Mouse (Mus musculus): ENCODE measurements around the gene Dnase1l3. TPM values are rescaled to one million over a fixed set of nuclear protein-coding genes. Genes with fewer than 3 reads are reported as not detected.

Dnase1l3 gene
- polyA plus RNA-seq, 1 experiment: not detected

DNA sequence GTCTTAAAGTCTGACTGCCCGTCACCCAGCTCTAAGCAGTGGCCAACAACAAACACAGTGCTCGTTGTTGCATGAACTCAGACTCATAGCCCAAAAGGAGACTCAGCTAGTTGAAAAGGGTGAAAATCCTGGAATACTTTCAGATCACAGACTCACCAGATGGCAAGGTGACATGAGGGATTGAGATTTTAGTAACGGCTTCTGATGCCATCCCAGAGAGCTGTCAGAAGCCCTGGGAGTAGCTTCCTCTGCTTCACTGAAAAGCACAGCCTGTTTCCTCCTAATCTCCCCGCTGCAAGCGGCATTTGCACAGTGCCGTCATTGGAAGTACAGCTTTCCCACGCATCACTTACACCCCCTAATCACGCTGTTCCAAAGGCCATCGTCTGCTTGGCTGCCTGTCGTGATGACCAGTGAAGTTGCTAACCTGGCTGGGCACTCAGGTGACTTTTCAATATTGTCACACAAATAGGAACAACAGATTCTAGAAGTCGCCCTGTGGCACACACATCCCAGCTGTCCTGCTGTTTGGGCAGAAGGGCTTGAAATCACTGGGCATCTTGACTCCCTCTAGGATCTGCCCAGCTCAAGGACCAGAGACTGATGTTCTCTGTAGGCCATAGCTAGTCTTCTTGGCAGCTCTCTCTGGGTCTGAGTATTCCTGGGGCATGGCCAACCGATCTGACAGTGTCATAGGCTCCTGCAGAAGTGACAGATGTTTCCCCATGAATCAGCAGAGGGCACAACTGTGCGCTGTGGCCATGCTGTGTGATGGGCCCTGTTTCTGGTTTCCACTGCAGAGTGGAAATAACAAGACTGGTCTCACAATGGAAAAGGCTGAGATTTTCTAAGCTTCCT lies 37.9 kb upstream of the Dnase1l3 start:
- Histone ChIP-seq H3K27me3 (replicated peaks) (peaks cover 23% of the 10 kb centered on the region), H3K4me1 (no peaks in the 10 kb centered on the region), H3K36me3 (replicated peaks; ENCODE audit: low read length) (no peaks in the 10 kb centered on the region), H3K9me3 (no peaks in the 10 kb centered on the region), H3K4me3 (replicated peaks) (no peak overlapping the region)
- no peak for TF ChIP-seq FLI1 (IDR thresholded peaks at IDR 0.05; ENCODE audit: low read length)
- TF ChIP-seq GATA1 (IDR thresholded peaks at IDR 0.05; ENCODE audit: borderline replicate concordance, low read length): no peak

DNA sequence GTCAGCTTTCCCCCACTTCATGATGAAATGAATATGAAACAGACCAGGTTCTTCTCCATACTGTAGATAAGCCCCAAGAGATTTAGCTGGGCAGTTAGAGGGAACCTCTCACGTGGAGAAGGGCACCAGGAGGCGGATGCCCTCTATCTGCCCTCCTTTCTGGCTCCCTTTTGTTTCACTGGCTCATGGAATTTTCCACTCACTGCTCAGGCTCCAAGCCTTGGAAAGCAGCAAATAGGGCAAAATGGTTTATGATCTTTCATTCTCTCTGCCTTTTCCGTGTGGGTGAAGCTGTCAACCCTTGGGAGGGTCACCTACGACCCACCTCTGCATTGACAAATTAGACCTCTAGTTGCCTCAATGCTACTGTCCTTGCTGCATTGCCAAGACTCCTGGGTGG lies 36.2 kb upstream of the Dnase1l3 start:
- H3K27me3 ChIP-seq (replicated peaks): peaks cover 12% of the 10 kb centered on the region
- no peak overlapping the region for H3K4me3 ChIP-seq (replicated peaks)
- H3K4me1 ChIP-seq: 0 out of 2 replicates have a peak, but pooled peaks cover 3% of the 10 kb centered on the region
- no peaks in the 10 kb centered on the region for H3K36me3 ChIP-seq (replicated peaks; ENCODE audit: low read length)
- H3K9me3 ChIP-seq: no peaks in the 10 kb centered on the region
- TF ChIP-seq FLI1 (IDR thresholded peaks at IDR 0.05; ENCODE audit: low read length): no peak
- no peak for TF ChIP-seq GATA1 (IDR thresholded peaks at IDR 0.05; ENCODE audit: borderline replicate concordance, low read length)

DNA sequence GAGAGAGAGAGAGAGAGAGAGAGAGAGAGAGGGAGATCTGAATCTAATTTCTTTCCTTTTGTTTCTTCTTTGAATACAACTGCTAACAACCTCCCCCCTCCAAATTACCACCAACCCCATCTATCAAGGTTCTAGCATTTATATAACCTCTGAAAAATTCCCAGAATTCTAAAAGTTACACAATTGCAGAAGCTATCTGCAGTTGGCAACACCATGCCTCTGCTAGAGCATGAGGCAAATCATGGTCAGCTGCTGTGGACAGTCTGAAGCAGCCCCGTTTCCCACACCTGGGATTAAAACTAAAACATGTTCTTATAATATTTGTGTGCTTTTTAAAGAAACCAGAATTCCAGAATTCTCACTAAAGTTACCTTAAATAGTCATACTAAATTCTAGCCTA lies 35.4 kb upstream of the Dnase1l3 start:
- H3K4me3 ChIP-seq (replicated peaks): no peak overlapping the region
- 0 out of 2 replicates have a peak, but pooled peaks cover 3% of the 10 kb centered on the region for H3K4me1 ChIP-seq
- peaks cover 16% of the 10 kb centered on the region for H3K27me3 ChIP-seq (replicated peaks)
- H3K36me3 ChIP-seq (replicated peaks; ENCODE audit: low read length): no peaks in the 10 kb centered on the region
- no peaks in the 10 kb centered on the region for H3K9me3 ChIP-seq
- TF ChIP-seq GATA1 (IDR thresholded peaks at IDR 0.05; ENCODE audit: borderline replicate concordance, low read length) (no peak), FLI1 (IDR thresholded peaks at IDR 0.05; ENCODE audit: low read length) (no peak)

DNA sequence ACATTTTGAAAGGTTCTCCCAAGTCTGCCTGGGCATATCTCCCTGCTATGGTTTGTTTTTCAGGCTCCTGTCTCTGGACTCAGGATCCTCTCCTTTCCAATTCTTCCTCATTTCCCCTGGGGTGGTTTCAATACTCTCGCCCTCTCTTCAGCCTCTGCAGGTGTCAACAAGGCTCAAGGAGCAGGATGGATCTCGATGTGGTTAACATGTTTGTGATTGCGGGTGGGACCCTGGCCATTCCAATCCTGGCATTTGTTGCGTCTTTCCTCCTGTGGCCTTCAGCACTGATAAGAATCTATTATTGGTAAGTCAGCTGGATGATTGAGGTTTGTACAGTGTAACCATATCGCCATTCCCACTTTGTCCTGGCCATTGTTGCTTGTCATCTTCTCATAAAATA lies 33.7 kb upstream of the Dnase1l3 start:
- Histone ChIP-seq H3K4me3 (replicated peaks) (no peak overlapping the region), H3K9me3 (no peaks in the 10 kb centered on the region), H3K4me1 (0 out of 2 replicates have a peak, but pooled peaks cover 3% of the 10 kb centered on the region), H3K27me3 (replicated peaks) (peaks cover 16% of the 10 kb centered on the region), H3K36me3 (replicated peaks; ENCODE audit: low read length) (no peaks in the 10 kb centered on the region)
- TF ChIP-seq GATA1 (IDR thresholded peaks at IDR 0.05; ENCODE audit: borderline replicate concordance, low read length) (no peak), FLI1 (IDR thresholded peaks at IDR 0.05; ENCODE audit: low read length) (no peak)

DNA sequence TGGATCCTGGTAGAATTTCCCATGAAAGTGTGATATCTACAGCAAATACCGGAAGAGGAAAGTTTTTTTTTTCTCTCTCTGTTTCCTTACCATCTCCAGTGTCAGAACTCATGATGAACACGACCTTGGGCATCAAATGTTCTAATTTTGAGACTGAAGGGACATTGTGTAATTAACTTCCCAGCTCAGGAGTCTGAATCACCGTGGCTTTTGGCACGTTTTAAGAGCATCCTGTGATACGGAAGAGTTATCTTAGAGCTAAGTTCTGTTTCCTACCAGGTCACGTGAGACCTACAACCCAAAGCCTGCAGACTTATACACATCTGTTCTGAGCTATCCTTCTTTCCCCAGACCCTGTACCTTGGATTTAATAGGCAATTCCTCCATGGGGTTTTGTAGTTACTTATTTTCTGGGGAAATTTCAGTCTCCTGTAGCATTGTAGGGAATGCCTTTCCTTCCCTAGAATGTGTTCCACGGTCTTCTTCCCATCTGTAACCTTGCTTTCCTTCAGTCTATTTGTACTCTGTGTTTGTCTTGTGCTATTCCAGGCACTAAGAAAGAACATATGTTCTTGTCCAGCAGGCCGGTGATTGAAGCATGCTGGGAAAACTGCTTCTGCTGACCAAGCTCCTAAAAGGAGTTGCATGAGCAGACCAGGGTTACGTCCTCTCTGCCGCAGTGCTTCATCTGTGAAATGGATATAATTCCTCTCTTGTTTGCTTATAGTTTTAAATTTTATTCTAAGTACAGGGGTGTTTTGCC lies 32.6 kb upstream of the Dnase1l3 start:
- Histone ChIP-seq H3K4me3 (replicated peaks) (no peak overlapping the region), H3K27me3 (replicated peaks) (peaks cover 12% of the 10 kb centered on the region), H3K36me3 (replicated peaks; ENCODE audit: low read length) (no peaks in the 10 kb centered on the region), H3K9me3 (no peaks in the 10 kb centered on the region), H3K4me1 (0 out of 2 replicates have a peak, but pooled peaks cover 3% of the 10 kb centered on the region)
- TF ChIP-seq FLI1 (IDR thresholded peaks at IDR 0.05; ENCODE audit: low read length) (no peak), GATA1 (IDR thresholded peaks at IDR 0.05; ENCODE audit: borderline replicate concordance, low read length) (no peak)

DNA sequence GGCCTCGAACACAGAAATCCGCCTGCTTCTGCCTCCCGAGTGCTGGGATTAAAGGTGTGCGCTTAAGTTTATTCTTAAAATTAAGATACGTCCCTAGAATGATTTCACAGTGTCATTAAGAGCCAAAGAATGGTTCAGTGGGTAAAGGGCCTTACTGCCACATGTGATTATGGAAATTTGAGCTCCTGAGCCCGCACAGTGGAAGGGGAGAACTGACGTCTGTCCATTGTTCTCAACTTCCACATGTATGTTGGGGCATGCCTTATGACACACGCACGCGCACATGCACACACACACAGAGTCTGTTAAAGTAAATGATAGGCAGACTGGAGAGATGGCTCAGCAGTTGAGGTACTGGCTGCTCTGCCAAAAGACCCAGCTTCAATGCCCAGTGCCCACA lies 30.6 kb upstream of the Dnase1l3 start:
- H3K9me3 ChIP-seq: no peaks in the 10 kb centered on the region
- TF ChIP-seq FLI1 (IDR thresholded peaks at IDR 0.05; ENCODE audit: low read length) (no peak), GATA1 (IDR thresholded peaks at IDR 0.05; ENCODE audit: borderline replicate concordance, low read length) (no peak)
- H3K27me3 ChIP-seq (replicated peaks): peaks cover 8% of the 10 kb centered on the region
- no peak overlapping the region for H3K4me3 ChIP-seq (replicated peaks)
- H3K36me3 ChIP-seq (replicated peaks; ENCODE audit: low read length): no peaks in the 10 kb centered on the region
- 0 out of 2 replicates have a peak, but pooled peaks cover 3% of the 10 kb centered on the region for H3K4me1 ChIP-seq

DNA sequence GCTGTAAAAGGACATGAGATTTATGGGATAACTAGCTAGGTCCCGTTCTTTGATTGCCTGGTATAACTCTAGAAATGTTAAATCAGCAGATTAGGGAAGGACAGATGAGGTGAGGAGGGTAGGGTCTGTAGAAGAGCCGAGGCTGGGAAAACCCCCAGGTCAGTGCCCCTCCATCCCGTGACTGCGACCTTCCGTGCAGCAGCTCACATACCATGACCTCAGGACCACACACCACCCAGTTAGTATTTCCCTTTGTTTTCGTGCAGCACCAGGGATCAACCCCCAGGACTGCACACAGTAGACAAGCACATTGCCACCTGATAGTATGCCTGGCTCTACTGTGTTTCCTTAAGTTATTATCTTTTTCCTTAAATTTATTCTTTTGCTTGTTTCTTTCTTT lies 30.1 kb upstream of the Dnase1l3 start:
- no peaks in the 10 kb centered on the region for H3K9me3 ChIP-seq
- TF ChIP-seq GATA1 (IDR thresholded peaks at IDR 0.05; ENCODE audit: borderline replicate concordance, low read length) (no peak), FLI1 (IDR thresholded peaks at IDR 0.05; ENCODE audit: low read length) (no peak)
- H3K27me3 ChIP-seq (replicated peaks): peaks cover 8% of the 10 kb centered on the region
- 0 out of 2 replicates have a peak, but pooled peaks cover 3% of the 10 kb centered on the region for H3K4me1 ChIP-seq
- no peak overlapping the region for H3K4me3 ChIP-seq (replicated peaks)
- no peaks in the 10 kb centered on the region for H3K36me3 ChIP-seq (replicated peaks; ENCODE audit: low read length)

DNA sequence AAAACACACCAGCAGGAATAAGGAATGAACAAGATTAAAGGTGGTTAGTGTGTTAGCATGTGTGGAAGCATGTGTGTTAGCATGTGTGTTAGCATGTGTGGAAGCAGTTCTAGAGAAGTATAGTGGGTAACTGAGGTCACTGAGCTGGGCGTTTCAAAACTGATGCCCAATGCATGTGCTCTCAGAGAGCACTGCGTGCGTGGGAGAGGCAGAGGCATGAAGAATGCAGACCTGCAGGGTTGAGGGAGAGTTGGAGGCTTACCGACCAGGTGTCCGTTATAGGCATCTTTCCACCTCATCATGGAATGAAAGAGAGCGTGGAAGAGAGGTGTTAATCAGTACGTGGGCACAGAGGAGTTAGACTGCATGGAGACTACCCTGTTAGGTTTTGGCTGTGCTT lies 26.2 kb upstream of the Dnase1l3 start:
- Histone ChIP-seq H3K4me1 (no peaks in the 10 kb centered on the region), H3K4me3 (replicated peaks) (no peak overlapping the region), H3K27me3 (replicated peaks) (peaks cover 9% of the 10 kb centered on the region), H3K9me3 (no peaks in the 10 kb centered on the region), H3K36me3 (replicated peaks; ENCODE audit: low read length) (no peaks in the 10 kb centered on the region)
- TF ChIP-seq FLI1 (IDR thresholded peaks at IDR 0.05; ENCODE audit: low read length): no peak
- TF ChIP-seq GATA1 (IDR thresholded peaks at IDR 0.05; ENCODE audit: borderline replicate concordance, low read length): no peak

DNA sequence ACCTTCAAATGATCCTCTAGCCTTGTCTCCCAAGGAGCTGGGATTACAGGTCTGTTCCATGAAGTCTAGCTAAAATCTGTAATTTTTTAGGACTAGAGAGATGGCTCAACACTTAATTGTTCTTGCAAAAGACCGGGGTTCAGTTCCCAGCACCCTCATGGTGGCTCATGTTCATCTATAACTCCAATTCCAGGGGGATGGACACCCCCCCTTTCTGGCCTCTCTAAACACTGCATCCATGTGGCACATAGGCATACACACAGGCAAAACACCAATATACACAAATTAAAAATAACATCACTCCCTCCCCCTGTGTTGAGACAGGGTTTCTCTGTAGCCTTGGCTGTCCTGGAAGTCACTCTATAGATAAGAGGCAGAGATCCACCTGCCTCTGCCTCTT lies 25.6 kb upstream of the Dnase1l3 start:
- Histone ChIP-seq H3K4me3 (replicated peaks) (no peak overlapping the region), H3K4me1 (no peaks in the 10 kb centered on the region), H3K27me3 (replicated peaks) (peaks cover 5% of the 10 kb centered on the region), H3K9me3 (no peaks in the 10 kb centered on the region), H3K36me3 (replicated peaks; ENCODE audit: low read length) (no peaks in the 10 kb centered on the region)
- TF ChIP-seq GATA1 (IDR thresholded peaks at IDR 0.05; ENCODE audit: borderline replicate concordance, low read length) (no peak), FLI1 (IDR thresholded peaks at IDR 0.05; ENCODE audit: low read length) (no peak)

DNA sequence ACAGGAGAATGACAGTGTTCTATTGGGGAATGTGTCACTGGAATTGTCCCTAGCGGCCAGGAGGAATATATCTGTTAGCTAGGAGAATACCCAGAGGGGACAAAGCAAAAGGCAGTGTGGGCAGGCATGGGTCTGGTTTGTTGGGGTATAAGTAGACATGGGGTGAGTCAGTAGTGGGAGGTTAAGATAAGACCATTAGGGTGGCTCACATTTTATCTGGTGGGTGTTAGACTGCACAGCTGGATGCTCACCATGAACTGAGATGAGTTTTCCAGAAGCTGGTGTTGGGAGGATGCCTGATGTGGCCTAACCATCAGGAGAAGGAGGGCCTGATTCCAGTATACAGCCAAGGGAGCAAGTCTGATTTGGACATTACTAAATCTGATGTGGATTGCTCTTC lies 22.6 kb upstream of the Dnase1l3 start:
- H3K4me1 ChIP-seq: 0 out of 2 replicates have a peak, but pooled peaks cover 3% of the 10 kb centered on the region
- no peak overlapping the region for H3K4me3 ChIP-seq (replicated peaks)
- H3K27me3 ChIP-seq (replicated peaks): peaks cover 7% of the 10 kb centered on the region
- no peak for TF ChIP-seq GATA1 (IDR thresholded peaks at IDR 0.05; ENCODE audit: borderline replicate concordance, low read length)
- H3K9me3 ChIP-seq: no peaks in the 10 kb centered on the region
- no peaks in the 10 kb centered on the region for H3K36me3 ChIP-seq (replicated peaks; ENCODE audit: low read length)

All from megakaryocyte, embryonic 14.5 days (primary cell).